Mouse (Mus musculus) olfactory bulb, adult 2 months (tissue): Measurements from ENCODE around the gene Unc5a. TPM values are rescaled to one million over a fixed set of nuclear protein-coding genes. Genes with fewer than 3 reads are reported as not detected.
A peak's percentile ranks its signal among the peaks of the same experiment; 100 is the strongest.

ENCODE experiments used
- H3K27ac ChIP-seq: fragments of 200-500 bp; 2 replicates; pipeline ENCODE4 v1.5.1; 2012; ENCODE audit warnings: low read depth, low read length; ENCODE audit not compliant: insufficient read depth
- H3K4me1 ChIP-seq: fragments of 200-500 bp; 2 replicates; pipeline ENCODE4 v1.6.1; 2012; ENCODE audit warnings: low read length; ENCODE audit not compliant: control insufficient read depth, insufficient read depth
- H3K4me3 ChIP-seq: fragments of 200-500 bp; 2 replicates; pipeline ENCODE4 v1.5.1; 2012; ENCODE audit warnings: mild to moderate bottlenecking, low read depth, low read length, moderate library complexity; ENCODE audit not compliant: insufficient read depth
- CTCF ChIP-seq: fragments of 200-500 bp; IDR thresholded peaks from 2 replicates; pipeline ENCODE4 v1.5.1; 2012; ENCODE audit warnings: low read depth, mild to moderate bottlenecking, low read length, moderate library complexity; ENCODE audit not compliant: insufficient read depth
- POLR2A ChIP-seq: fragments of 200-500 bp; IDR thresholded peaks from 2 replicates; pipeline ENCODE4 v1.6.1; 2012; ENCODE audit warnings: mild to moderate bottlenecking, low read depth, low read length, moderate library complexity; ENCODE audit not compliant: insufficient read depth
- WGBS: fragments of 180-500 bp; shearing (Covaris S2); methylation state at CpG from one replicate; pipeline ENCODE4 v1.1.7; 2018; 5-methylcytosine and 5-hydroxymethylcytosine counted together
- polyA plus RNA-seq: library from polyadenylated mRNA; stranded (reverse); fragments of >200 nt; gene quantifications from 2 replicates; pipeline ENCODE4 v1.2.4, GENCODE M21; 2012; ENCODE audit warnings: low replicate concordance; ENCODE audit not compliant: missing spikeins, insufficient read depth, insufficient read length

The Unc5a gene
- polyA plus RNA-seq, result not detected in 2 replicates

GRCm38 (mm10) chr13:54948531-54949493, at the start of gene Unc5a:
Gene Unc5a, plus strand, starts transcription at chr13:54949411.
- Histone ChIP-seq H3K4me3 (peak within 1 kb of the TSS; percentile 84), H3K4me1 (peaks cover 50% of the 10 kb centered on the region), H3K27ac (peak within 1 kb of the TSS; percentile 82)
- TF ChIP-seq POLR2A (peak; percentile 6; the same call in 1 of the 2 replicates), CTCF (no peak)
- 10% methylated on average over 90 of the region's 91 CpGs for WGBS

- no peak for TF ChIP-seq CTCF
- no peak for TF ChIP-seq POLR2A
- WGBS, result 12% methylated on average over 17 of the region's 17 CpGs
- Histone ChIP-seq H3K4me3 (no peak overlapping the region), H3K4me1 (peaks cover 15% of the 10 kb centered on the region), H3K27ac (no peak overlapping the region)
Measured at GRCm38 (mm10) chr13:54912053-54912452, 37.2 kb upstream of the Unc5a start.

GRCm38 (mm10) chr13:54912894-54913621, 36.2 kb upstream of the Unc5a start:
- Histone ChIP-seq H3K4me3 (no peak overlapping the region), H3K4me1 (peaks cover 18% of the 10 kb centered on the region), H3K27ac (no peak overlapping the region)
- WGBS, result 21% methylated on average over 16 of the region's 16 CpGs
- TF ChIP-seq CTCF (no peak), POLR2A (no peak)

- H3K4me1 ChIP-seq, result peaks cover 18% of the 10 kb centered on the region
- 74% methylated on average over 5 of the region's 5 CpGs for WGBS
Measured at GRCm38 (mm10) chr13:54916644-54917043, 32.6 kb upstream of the Unc5a start.

GRCm38 (mm10) chr13:54918910-54919309, 30.3 kb upstream of the Unc5a start:
- TF ChIP-seq POLR2A (no peak), CTCF (no peak)
- 88% methylated on average over 8 of the region's 8 CpGs for WGBS

More at GRCm38 (mm10) chr13:54916644-54917043, 32.6 kb upstream of the Unc5a start:
- H3K4me3 ChIP-seq, result no peak overlapping the region
- TF ChIP-seq CTCF (no peak), POLR2A (no peak)
- no peak overlapping the region for H3K27ac ChIP-seq

GRCm38 (mm10) chr13:54919666-54920065, 29.5 kb upstream of the Unc5a start:
- peaks cover 3% of the 10 kb centered on the region; the same call in 1 of the 2 replicates for H3K4me1 ChIP-seq
- 65% methylated on average over 5 of the region's 5 CpGs for WGBS
- H3K27ac ChIP-seq, result no peak overlapping the region
- TF ChIP-seq CTCF (no peak), POLR2A (no peak)
- no peak overlapping the region for H3K4me3 ChIP-seq

More at GRCm38 (mm10) chr13:54918910-54919309, 30.3 kb upstream of the Unc5a start:
- no peak overlapping the region for H3K27ac ChIP-seq
- peaks cover 3% of the 10 kb centered on the region; the same call in 1 of the 2 replicates for H3K4me1 ChIP-seq
- no peak overlapping the region for H3K4me3 ChIP-seq

GRCm38 (mm10) chr13:54921700-54922099, 27.5 kb upstream of the Unc5a start:
- Histone ChIP-seq H3K4me1 (peaks cover 3% of the 10 kb centered on the region; the same call in 1 of the 2 replicates), H3K27ac (no peak overlapping the region), H3K4me3 (no peak overlapping the region)
- TF ChIP-seq CTCF, result no peak
- no peak for TF ChIP-seq POLR2A
- 84% methylated on average over 9 of the region's 9 CpGs for WGBS

- TF ChIP-seq CTCF (no peak), POLR2A (no peak)
- no peak overlapping the region for H3K27ac ChIP-seq
- H3K4me1 ChIP-seq, result no peaks in the 10 kb centered on the region
- H3K4me3 ChIP-seq, result no peak overlapping the region
- WGBS, result 94% methylated on average over 2 of the region's 2 CpGs
Measured at GRCm38 (mm10) chr13:54923705-54924104, 25.5 kb upstream of the Unc5a start.
